Mouse (Mus musculus) cortical plate, adult 2 months (tissue): ENCODE measurements around the gene Ccr1. TPM values are rescaled to one million over a fixed set of nuclear protein-coding genes. Genes with fewer than 3 reads are reported as not detected.
"Not testable (repeated sequence)": the region's sequence is repeated elsewhere in the genome, so short reads cannot be mapped to it uniquely, and the experiment has no call there.

Experiments used
- H3K27ac ChIP-seq: fragments of 200-500 bp; 2 replicates; pipeline ENCODE4 v1.5.1; 2012; ENCODE audit warnings: low read length, control low read depth, inconsistent platforms; ENCODE audit not compliant: insufficient read depth
- H3K4me1 ChIP-seq: fragments of 200-500 bp; 2 replicates; pipeline ENCODE4 v1.6.1; 2011; ENCODE audit warnings: low read length; ENCODE audit not compliant: control insufficient read depth, insufficient read depth
- H3K4me3 ChIP-seq: fragments of 200-500 bp; 2 replicates; pipeline ENCODE4 v1.5.1; 2011; ENCODE audit warnings: mild to moderate bottlenecking, low read length, control low read depth; ENCODE audit not compliant: insufficient read depth
- CTCF ChIP-seq: fragments of 200-500 bp; IDR thresholded peaks from 2 replicates; pipeline ENCODE4 v1.5.1; 2011; ENCODE audit warnings: mild to moderate bottlenecking, control low read depth, low read length; ENCODE audit not compliant: insufficient read depth; ENCODE audit errors: extremely low read depth
- POLR2A ChIP-seq: fragments of 200-500 bp; IDR thresholded peaks from 2 replicates; pipeline ENCODE4 v1.6.1; 2011; ENCODE audit warnings: mild to moderate bottlenecking, low read length, control low read depth; ENCODE audit not compliant: insufficient read depth; ENCODE audit errors: extremely low read depth
- polyA plus RNA-seq: library from polyadenylated mRNA; depleted of rRNA; stranded (reverse); fragments of >200 nt; gene quantifications from 2 replicates; pipeline ENCODE4 v1.2.3, GENCODE M21; 2012

The Ccr1 gene
- polyA plus RNA-seq, 1 experiment = 0.33 TPM

DNA sequence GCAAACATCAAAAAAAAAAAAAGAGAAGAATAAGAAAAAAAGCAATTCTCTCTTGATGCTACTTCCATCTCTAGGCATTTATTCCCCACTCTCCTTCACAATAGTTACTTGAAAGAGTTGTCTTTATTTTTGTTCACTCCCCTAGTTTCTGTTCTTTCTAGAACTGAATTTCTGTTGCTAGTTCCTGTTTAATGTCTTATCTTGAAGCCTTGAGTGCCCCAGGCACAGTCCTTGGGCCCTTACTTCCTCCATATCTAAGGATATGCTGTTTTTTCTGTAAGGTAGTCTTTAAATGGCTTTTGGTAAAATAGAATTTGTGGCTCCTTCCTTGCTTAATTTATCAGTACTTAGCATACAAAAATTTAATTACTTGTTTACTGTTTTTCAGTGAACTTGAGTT, 16.5 kb upstream of the Ccr1 start:
- no peaks in the 10 kb centered on the region for H3K4me1 ChIP-seq
- no peak overlapping the region for H3K4me3 ChIP-seq
- H3K27ac ChIP-seq = no peak overlapping the region
- TF ChIP-seq POLR2A (no peak), CTCF (no peak)

DNA sequence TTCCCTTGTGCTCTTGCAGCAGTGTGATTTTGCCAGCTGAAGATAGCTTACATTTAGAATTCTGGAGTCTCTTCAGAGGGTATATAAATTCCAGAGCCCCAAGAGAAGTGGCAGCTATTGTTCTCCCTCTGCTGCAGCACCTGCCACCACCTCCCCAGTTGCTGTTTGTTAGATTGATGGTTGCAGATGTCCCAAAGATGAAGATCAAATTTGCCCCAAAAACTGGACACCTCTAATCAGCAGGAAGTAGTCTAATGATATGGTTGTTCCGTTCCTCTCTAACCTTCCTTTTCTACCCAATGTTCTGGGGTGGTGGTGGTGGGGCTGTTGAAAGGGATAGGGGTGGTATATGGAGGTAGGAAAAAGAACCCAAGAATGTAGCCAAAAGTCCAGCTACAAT, 14.2 kb upstream of the Ccr1 start:
- TF ChIP-seq POLR2A (no peak), CTCF (no peak)
- no peak overlapping the region for H3K27ac ChIP-seq

DNA sequence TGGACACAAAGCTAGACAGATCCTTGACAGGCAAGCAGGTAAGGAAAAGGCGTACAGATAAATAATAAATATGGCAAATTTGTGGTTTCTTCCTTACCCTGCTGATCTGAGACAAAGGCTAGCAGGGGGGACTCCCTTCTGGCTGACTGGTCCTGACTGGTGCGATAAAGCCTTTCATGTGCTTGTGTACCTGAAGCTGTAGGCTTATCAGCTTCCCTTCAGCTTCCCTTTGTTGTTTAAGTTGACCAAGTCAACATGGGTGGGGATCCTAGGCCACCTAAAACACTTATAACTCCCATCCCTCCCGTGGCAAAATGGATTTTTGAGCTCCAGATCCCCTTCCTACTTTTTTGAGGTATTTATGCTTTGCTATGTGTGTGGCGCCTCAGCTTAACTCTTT, 13.4 kb upstream of the Ccr1 start:
- TF ChIP-seq POLR2A = no peak
- no peak for TF ChIP-seq CTCF
- no peak overlapping the region for H3K27ac ChIP-seq
- H3K4me3 ChIP-seq = no peak overlapping the region
- H3K4me1 ChIP-seq = no peaks in the 10 kb centered on the region

More for the DNA sequence above, 14.2 kb upstream of the Ccr1 start:
- H3K4me3 ChIP-seq = no peak overlapping the region
- H3K4me1 ChIP-seq = no peaks in the 10 kb centered on the region

DNA sequence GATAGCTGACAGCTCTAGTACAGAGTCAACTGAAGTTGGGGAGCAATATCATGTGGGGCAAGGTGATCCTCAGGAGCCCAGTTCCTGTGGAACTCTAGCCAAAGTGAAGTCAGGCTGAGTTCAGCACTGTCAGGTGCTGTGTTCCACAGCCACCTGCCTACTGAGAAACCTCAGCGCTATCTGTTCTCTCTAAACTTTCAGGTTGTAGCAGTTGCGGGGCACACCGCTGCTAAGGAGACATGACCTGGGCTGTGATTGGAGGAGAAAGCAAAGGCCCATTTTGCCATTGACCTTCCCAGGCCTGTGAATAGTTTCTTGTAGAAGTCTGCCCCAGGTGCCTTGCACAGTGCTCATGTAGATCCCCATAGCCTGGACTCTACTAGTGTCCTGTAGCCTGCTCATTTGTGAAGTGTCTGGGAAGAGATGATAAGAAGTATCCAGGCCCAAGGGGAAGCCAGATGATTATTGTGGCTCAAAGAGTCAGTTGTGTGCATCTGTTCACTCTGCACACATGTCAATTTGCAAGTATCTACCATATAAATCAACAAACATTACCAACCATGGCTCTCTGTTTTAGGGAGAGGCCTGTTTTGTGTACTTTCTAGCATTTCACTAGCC, 12.5 kb upstream of the Ccr1 start:
- H3K4me3 ChIP-seq, H3K27ac ChIP-seq, H3K4me1 ChIP-seq: not testable (repeated sequence)

DNA sequence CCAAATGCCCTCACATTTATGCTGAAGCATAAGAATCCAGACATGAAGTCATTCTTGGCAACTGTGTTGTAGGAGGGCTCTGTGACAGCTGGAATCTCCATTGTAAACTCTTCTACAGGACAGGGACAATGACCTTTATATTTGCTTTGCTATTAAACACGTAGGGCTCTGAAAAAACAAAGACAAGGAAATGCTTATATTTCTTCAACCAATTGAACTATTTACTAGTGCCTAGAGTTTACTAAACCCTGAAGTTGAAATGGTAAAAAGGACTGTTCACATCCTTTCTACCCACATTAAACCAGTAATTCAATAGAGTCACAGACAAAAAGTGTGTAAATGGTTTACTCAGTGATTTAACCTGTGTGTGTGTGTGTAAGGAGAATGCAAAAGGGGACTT, 9.8 kb upstream of the Ccr1 start, which contains the start of gene Ccr1l1:
Gene Ccr1l1 (minus strand): TSS at position 101 of the 400 bp plus-strand sequence.
- no peak within 1 kb of the TSS for H3K27ac ChIP-seq
- no peak for TF ChIP-seq CTCF
- no peak for TF ChIP-seq POLR2A
- no peak within 1 kb of the TSS for H3K4me3 ChIP-seq
- no peaks in the 10 kb centered on the region for H3K4me1 ChIP-seq

DNA sequence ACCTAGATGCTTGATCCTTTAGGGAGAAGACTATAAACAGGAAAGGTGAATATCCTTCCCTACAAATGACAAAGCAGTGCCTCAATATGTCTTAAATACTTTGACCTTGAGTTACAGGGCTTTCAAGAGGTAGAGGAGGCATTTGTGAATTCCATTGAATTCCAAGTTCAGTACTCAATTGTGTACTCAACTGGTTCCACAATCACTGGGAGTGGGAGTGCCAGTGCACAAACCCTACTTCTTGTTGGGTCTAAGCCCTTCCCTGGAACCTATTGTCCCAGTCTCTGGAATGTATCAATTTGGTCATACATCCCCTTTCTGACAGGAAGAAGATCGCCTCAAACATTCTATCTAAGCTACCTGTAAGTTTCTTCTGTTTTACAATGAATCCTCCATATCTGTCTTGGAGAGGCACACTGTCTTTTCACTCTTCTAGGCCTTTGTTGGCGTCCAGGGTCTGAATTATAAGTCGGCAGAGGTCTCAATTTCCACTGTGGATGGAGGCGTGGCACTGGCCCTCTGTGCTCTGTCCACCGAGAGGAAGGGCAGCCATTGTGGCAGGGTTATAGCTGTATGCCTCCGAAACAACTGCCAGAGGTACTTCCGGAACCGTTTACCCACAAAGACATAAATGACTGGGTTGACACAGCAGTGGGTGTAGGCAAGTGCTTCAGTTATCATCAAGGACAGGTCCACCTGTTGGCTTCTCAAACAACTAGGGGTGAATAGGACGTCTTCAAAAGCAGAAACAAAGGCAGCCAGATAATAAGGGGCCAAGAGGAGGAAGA, 8.6 kb upstream of the Ccr1 start:
- no peak overlapping the region for H3K4me3 ChIP-seq
- no peaks in the 10 kb centered on the region for H3K4me1 ChIP-seq
- no peak overlapping the region for H3K27ac ChIP-seq
- TF ChIP-seq POLR2A (no peak), CTCF (no peak)

DNA sequence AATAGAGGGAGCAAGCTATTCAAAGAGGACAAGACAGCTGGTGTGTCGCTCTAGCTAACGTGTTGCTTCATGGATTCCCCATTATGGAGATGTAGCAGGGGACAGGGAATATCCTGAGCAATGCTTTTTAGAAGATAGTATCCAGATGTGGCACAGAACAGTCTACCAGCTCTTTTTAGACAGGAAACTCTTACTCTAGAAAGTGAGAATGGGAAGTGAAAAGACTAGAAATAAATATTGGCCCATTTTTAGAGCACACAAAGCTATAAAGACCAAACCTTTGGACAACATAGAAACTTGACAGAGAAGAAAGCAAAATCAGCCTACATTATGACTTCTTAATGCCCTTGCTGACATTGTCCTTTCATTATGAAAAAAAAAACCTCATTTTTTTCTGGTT, 7.1 kb upstream of the Ccr1 start:
- H3K4me3 ChIP-seq = no peak overlapping the region
- H3K4me1 ChIP-seq = no peaks in the 10 kb centered on the region
- H3K27ac ChIP-seq = no peak overlapping the region
- no peak for TF ChIP-seq POLR2A
- TF ChIP-seq CTCF = no peak

DNA sequence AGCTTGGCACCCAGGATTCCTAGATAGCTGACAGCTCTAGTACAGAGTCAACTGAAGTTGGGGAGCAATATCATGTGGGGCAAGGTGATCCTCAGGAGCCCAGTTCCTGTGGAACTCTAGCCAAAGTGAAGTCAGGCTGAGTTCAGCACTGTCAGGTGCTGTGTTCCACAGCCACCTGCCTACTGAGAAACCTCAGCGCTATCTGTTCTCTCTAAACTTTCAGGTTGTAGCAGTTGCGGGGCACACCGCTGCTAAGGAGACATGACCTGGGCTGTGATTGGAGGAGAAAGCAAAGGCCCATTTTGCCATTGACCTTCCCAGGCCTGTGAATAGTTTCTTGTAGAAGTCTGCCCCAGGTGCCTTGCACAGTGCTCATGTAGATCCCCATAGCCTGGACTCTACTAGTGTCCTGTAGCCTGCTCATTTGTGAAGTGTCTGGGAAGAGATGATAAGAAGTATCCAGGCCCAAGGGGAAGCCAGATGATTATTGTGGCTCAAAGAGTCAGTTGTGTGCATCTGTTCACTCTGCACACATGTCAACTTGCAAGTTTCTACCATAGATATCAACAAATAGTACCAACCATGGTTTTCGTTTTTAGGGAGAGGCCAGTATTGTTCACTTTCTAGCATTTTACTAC, 1.5 kb downstream of the Ccr1 start:
- H3K27ac ChIP-seq, H3K4me3 ChIP-seq: not testable (repeated sequence)

DNA sequence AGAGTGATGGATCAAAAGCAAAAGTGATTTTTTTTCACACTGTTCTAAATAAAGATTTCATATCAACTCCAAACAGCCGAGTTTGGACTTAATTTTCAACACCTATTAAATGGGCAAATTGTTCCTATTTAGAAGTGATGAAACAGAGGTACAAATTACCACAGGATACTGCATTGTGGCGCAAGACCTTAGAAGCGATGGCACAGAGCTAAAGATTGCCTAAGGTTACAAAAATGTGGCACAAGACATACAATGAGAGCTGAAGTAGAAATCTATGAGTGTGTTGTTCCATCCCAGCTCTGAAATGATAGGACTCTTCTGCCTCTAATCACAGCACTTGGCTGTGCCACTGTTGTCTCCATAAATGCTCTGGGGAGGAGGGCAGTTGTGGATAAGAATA, 3.7 kb downstream of the Ccr1 start:
- no peak for TF ChIP-seq POLR2A
- TF ChIP-seq CTCF = no peak

More for the DNA sequence above, 1.5 kb downstream of the Ccr1 start:
- not testable (repeated sequence) for H3K4me1 ChIP-seq

DNA sequence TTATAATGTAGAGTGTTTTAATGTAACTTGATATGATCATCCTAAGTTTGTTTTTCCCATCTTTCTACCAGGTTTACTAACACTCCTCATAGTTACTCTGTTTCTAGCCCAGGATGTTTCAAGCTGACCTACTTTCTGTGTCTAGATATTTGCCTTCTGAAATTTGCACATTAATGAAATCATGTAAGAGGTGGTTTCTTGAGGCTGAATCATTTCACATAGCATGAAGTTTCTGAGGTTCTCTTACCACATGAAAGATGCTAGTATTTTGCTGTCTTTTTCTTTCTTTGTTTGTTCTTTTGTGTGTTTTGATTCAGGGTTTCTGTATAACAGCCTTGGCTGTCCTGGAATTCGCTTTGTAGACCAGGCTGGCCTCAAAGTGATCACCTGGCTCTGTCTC, 8.3 kb downstream of the Ccr1 start:
- no peak overlapping the region for H3K4me3 ChIP-seq
- H3K27ac ChIP-seq = no peak overlapping the region
- H3K4me1 ChIP-seq = no peaks in the 10 kb centered on the region
- TF ChIP-seq POLR2A (no peak), CTCF (no peak)

More for the DNA sequence above, 3.7 kb downstream of the Ccr1 start:
- no peak overlapping the region for H3K4me3 ChIP-seq
- no peak overlapping the region for H3K27ac ChIP-seq
- H3K4me1 ChIP-seq = no peaks in the 10 kb centered on the region
